ENCODE assay signal across 28 mouse cellular contexts in the genomic region with DNA sequence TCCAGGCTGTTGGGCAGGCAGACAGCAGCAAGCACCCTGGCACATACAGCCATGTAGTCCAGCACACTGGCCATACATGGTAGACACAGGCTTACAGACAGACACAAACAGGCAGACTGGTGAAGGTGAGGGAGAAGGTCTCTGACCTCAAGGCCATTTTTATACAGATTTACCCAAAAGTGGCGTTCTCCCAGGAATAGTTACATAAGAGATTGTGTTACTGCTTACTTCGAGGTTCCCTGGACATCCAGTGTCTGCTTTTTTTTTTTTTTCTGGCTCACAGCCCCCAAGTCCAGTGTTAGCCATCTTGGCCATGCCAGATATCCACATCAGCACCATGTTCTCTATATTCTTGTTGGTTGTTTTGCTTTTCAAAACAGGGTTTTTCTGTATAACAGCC. TPM values are rescaled to one million over a fixed set of nuclear protein-coding genes. Genes with fewer than 3 reads are reported as not detected.
A peak's percentile ranks its signal among the peaks of the same experiment; 100 is the strongest.
DNase-seq lines count a peak whose midpoint lies in the region; ATAC-seq and TF ChIP-seq lines count a peak whose summit lies in the region.
"Had no signal": no experiment of that assay in that cellular context is flagged by ENCODE, and none has a peak within 500 bp of the region (broad histone marks: within the 10 kb centered on the region; RNA-seq: fewer than 3 reads in every experiment).

No protein-coding gene starts in this region.

- H3K27ac ChIP-seq in heart, embryonic 11.5 days (ENCODE audit: low read depth, low read length) = no peak overlapping the region
- H3K27ac ChIP-seq in kidney, adult 2 months (ENCODE audit: insufficient read depth, low read depth, low read length) = no peak overlapping the region
- no peak overlapping the region for H3K27ac ChIP-seq in kidney, embryonic 14.5 days (ENCODE audit: low read depth, low read length)

- no peak overlapping the region for H3K9ac ChIP-seq in heart, embryonic 11.5 days (ENCODE audit: low read depth, low read length)
- H3K9ac ChIP-seq in kidney, embryonic 14.5 days (ENCODE audit: low read depth, low read length) = no peak overlapping the region

- TF ChIP-seq CTCF in kidney, adult 2 months (conservative IDR thresholded peaks at IDR 0.05; ENCODE audit: insufficient read depth, insufficient read length, low read depth, low read length) = no peak

- peak; percentile 55 for DNase-seq in heart, adult 11 months
- DNase-seq in kidney, adult 2 months = peak; percentile 70
- peak; percentile 72 for DNase-seq in kidney, adult 9 months
- no peak for DNase-seq in kidney, postnatal 10 days
- DNase-seq: adrenal gland, adult 2 months; adrenal gland, adult 8-10 months; adrenal gland, postnatal 10 days; adrenal gland, postnatal 14 days; adrenal gland, postnatal 25 days; adrenal gland, postnatal 36 days; B cell, adult 2 months; cerebellum, adult 11 months; cerebellum, adult 11-12 months had no signal

- H3K27me3 ChIP-seq in heart, embryonic 11.5 days (ENCODE audit: control insufficient read depth, insufficient read depth, low read length) = no peaks in the 10 kb centered on the region
- H3K27me3 ChIP-seq in kidney, adult 2 months (replicated peaks; ENCODE audit: control insufficient read depth, insufficient read depth, low read length) = no peaks in the 10 kb centered on the region
- no peaks in the 10 kb centered on the region for H3K27me3 ChIP-seq in kidney, embryonic 14.5 days (ENCODE audit: control insufficient read depth, insufficient read depth, low read length)
- H3K27me3 ChIP-seq in megakaryocyte, embryonic 14.5 days (replicated peaks) = peaks cover 22% of the 10 kb centered on the region

- H3K4me1 ChIP-seq in heart, embryonic 11.5 days (ENCODE audit: control insufficient read depth, insufficient read depth, low read length) = no peaks in the 10 kb centered on the region
- H3K4me1 ChIP-seq in kidney, adult 2 months (ENCODE audit: control insufficient read depth, insufficient read depth, low read length) = no peaks in the 10 kb centered on the region
- H3K4me1 ChIP-seq in kidney, embryonic 14.5 days (ENCODE audit: control insufficient read depth, insufficient read depth, low read length) = no peaks in the 10 kb centered on the region
- H3K4me1 ChIP-seq in megakaryocyte, embryonic 14.5 days = peaks cover 11% of the 10 kb centered on the region

- H3K4me2 ChIP-seq in heart, embryonic 11.5 days = no peak overlapping the region
- no peak overlapping the region for H3K4me2 ChIP-seq in kidney, embryonic 14.5 days (replicated peaks; ENCODE audit: low read depth, low read length)

- no peak for TF ChIP-seq POLR2A in kidney, adult 2 months (IDR thresholded peaks at IDR 0.05; ENCODE audit: low read depth, low read length)

- WGBS in heart, embryonic 11.5 days (ENCODE audit: insufficient replicate concordance) = 75% methylated on average over 2 of the region's 2 CpGs
- 50% methylated on average over 2 of the region's 2 CpGs for WGBS in kidney, adult 2 months
- WGBS in kidney, embryonic 14.5 days = 72% methylated on average over 2 of the region's 2 CpGs

- H3K36me3 ChIP-seq in heart, embryonic 11.5 days (ENCODE audit: control insufficient read depth, insufficient read depth, low read length) = no peaks in the 10 kb centered on the region
- no peaks in the 10 kb centered on the region for H3K36me3 ChIP-seq in kidney, adult 2 months (ENCODE audit: control insufficient read depth, insufficient read depth, low read length)
- H3K36me3 ChIP-seq in kidney, embryonic 14.5 days (ENCODE audit: control insufficient read depth, insufficient read depth, low read length) = no peaks in the 10 kb centered on the region
- no peaks in the 10 kb centered on the region for H3K36me3 ChIP-seq in megakaryocyte, embryonic 14.5 days (replicated peaks; ENCODE audit: low read length)
- H3K36me3 ChIP-seq: G1E had no signal

- H3K4me3 ChIP-seq in heart, embryonic 11.5 days (ENCODE audit: low read depth, low read length) = no peak overlapping the region
- no peak overlapping the region for H3K4me3 ChIP-seq in kidney, adult 2 months (ENCODE audit: insufficient read depth, low read depth, low read length)
- H3K4me3 ChIP-seq in kidney, embryonic 14.5 days (ENCODE audit: low read length) = no peak overlapping the region
- H3K4me3 ChIP-seq in megakaryocyte, embryonic 14.5 days (replicated peaks) = peak overlapping the region; percentile 38

- H3K9me3 ChIP-seq in heart, embryonic 11.5 days (replicated peaks; ENCODE audit: control insufficient read depth, low read length) = no peaks in the 10 kb centered on the region
- H3K9me3 ChIP-seq in kidney, embryonic 14.5 days (ENCODE audit: control insufficient read depth, low read length) = no peaks in the 10 kb centered on the region
- H3K9me3 ChIP-seq in megakaryocyte, embryonic 14.5 days = peaks cover 16% of the 10 kb centered on the region
- H3K9me3 ChIP-seq: G1E had no signal

- ATAC-seq in heart, embryonic 11.5 days (replicated peaks; ENCODE audit: insufficient number of reproducible peaks, low FRiP score, low TSS enrichment) = no peak
- no peak for ATAC-seq in kidney, embryonic 14.5 days (ENCODE audit: low FRiP score, low TSS enrichment)
- ATAC-seq in megakaryocyte, adult 5-6 weeks (ENCODE audit: poor library complexity, severe bottlenecking) = no peak
- ATAC-seq: activated CD4-positive, CD25-positive, alpha-beta regulatory T cell, adult 4 months; CD4-positive, CD25-positive, alpha-beta regulatory T cell, adult 4 months; Patski had no signal

RNA-seq across cellular contexts. Expression of gene Lyg1, which starts 1.0 kb away (rescaled TPM):
- polyA plus RNA-seq in heart, embryonic 11.5 days (2014; fragmentation: Nextera tagmentation; extraction: Ambion mirVana) = not detected in 2 replicates
- not detected in 2 replicates for polyA plus RNA-seq in kidney, adult 2 months (2012; rRNA removed)
- polyA plus RNA-seq in kidney, embryonic 14.5 days (2014; fragmentation: Nextera tagmentation; extraction: Ambion mirVana) = not detected in 2 replicates
- polyA plus RNA-seq in megakaryocyte, embryonic 14.5 days (2012; ENCODE audit: insufficient read depth, low replicate concordance) = not detected in 2 replicates
- not detected in 2 replicates for total RNA-seq in megakaryocyte, adult 5-6 weeks (2015)
- not detected in 2 replicates for total RNA-seq in megakaryocyte, adult 5-6 weeks (2017)
- total RNA-seq: adrenal gland, adult 18-20 months; adrenal gland, adult 2 months; adrenal gland, adult 8-10 months; adrenal gland, postnatal 10 days; adrenal gland, postnatal 14 days; adrenal gland, postnatal 25 days; adrenal gland, postnatal 36 days; adrenal gland, postnatal 4 days; CH12.LX; ES-E14; G1E; MEL had no signal
- polyA plus RNA-seq: activated CD4-positive, CD25-positive, alpha-beta regulatory T cell, adult 4 months; adrenal gland, adult 2 months; brain, embryonic 14.5 days; C2C12; CD4-positive, CD25-positive, alpha-beta regulatory T cell, adult 4 months; G1E; Patski had no signal

RNA-seq across cellular contexts. Expression of gene Txndc9, which starts 39.2 kb away (rescaled TPM):
- 120 and 126 TPM in 2 replicates for polyA plus RNA-seq in heart, embryonic 11.5 days (2014; fragmentation: Nextera tagmentation; extraction: Ambion mirVana)
- 8.9 and 13.1 TPM in 2 replicates for polyA plus RNA-seq in kidney, adult 2 months (2012; rRNA removed)
- polyA plus RNA-seq in kidney, embryonic 14.5 days (2014; fragmentation: Nextera tagmentation; extraction: Ambion mirVana) = 132 and 156 TPM in 2 replicates
- 3.2 and 4.8 TPM in 2 replicates for polyA plus RNA-seq in megakaryocyte, embryonic 14.5 days (2012; ENCODE audit: insufficient read depth, low replicate concordance)
- 60.9 and 65.4 TPM in 2 replicates for total RNA-seq in megakaryocyte, adult 5-6 weeks (2015)
- total RNA-seq in megakaryocyte, adult 5-6 weeks (2017) = 48.1 and 51.9 TPM in 2 replicates

RNA-seq across cellular contexts. Expression of gene Eif5b, which starts 39.3 kb away (rescaled TPM):
- polyA plus RNA-seq in heart, embryonic 11.5 days (2014; fragmentation: Nextera tagmentation; extraction: Ambion mirVana) = 24.6 and 27.2 TPM in 2 replicates
- polyA plus RNA-seq in kidney, adult 2 months (2012; rRNA removed) = 7.1 TPM in 2 replicates
- polyA plus RNA-seq in kidney, embryonic 14.5 days (2014; fragmentation: Nextera tagmentation; extraction: Ambion mirVana) = 29.9 and 38.4 TPM in 2 replicates
- 3.5 and 69.6 TPM in 2 replicates for polyA plus RNA-seq in megakaryocyte, embryonic 14.5 days (2012; ENCODE audit: insufficient read depth, low replicate concordance)
- 20.8 and 21.1 TPM in 2 replicates for total RNA-seq in megakaryocyte, adult 5-6 weeks (2015)
- 7.6 and 14.3 TPM in 2 replicates for total RNA-seq in megakaryocyte, adult 5-6 weeks (2017)

RNA-seq across cellular contexts. Expression of gene Lyg2, which starts 42.2 kb away (rescaled TPM):
- not detected in 2 replicates for polyA plus RNA-seq in heart, embryonic 11.5 days (2014; fragmentation: Nextera tagmentation; extraction: Ambion mirVana)
- not detected in 2 replicates for polyA plus RNA-seq in kidney, adult 2 months (2012; rRNA removed)
- not detected in 2 replicates for polyA plus RNA-seq in kidney, embryonic 14.5 days (2014; fragmentation: Nextera tagmentation; extraction: Ambion mirVana)
- not detected in 2 replicates for polyA plus RNA-seq in megakaryocyte, embryonic 14.5 days (2012; ENCODE audit: insufficient read depth, low replicate concordance)
- total RNA-seq in megakaryocyte, adult 5-6 weeks (2015) = not detected in 2 replicates
- total RNA-seq in megakaryocyte, adult 5-6 weeks (2017) = not detected in 2 replicates
- total RNA-seq: adrenal gland, adult 18-20 months; adrenal gland, adult 2 months; adrenal gland, adult 8-10 months; adrenal gland, postnatal 10 days; adrenal gland, postnatal 14 days; adrenal gland, postnatal 25 days; adrenal gland, postnatal 36 days; adrenal gland, postnatal 4 days; CH12.LX; ES-E14; MEL had no signal
- polyA plus RNA-seq: activated CD4-positive, CD25-positive, alpha-beta regulatory T cell, adult 4 months; adrenal gland, adult 2 months; brain, embryonic 14.5 days; C2C12; CD4-positive, CD25-positive, alpha-beta regulatory T cell, adult 4 months; G1E; Patski had no signal
